In the genomic region with DNA sequence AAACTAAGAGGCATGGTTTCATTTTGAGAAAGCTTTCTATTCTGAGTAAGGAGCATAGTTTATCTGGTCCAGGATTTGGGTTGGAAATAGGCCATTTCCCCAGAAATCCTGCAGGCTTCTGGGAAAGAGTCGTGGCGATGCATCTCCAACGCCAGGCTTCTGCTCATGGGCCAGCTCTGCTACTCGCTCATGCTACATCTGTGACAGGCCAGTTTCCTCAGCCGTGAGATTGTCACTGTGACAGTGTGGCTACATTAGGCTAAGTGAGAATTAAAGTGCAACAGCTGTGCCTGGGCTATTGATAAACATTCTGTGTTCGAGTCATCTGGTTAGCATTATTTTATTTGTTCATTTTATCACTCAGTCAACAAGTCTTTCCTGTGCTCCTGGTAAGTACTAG, we compare ENCODE assay signal across 26 mouse cellular contexts.
DNase-seq lines count a peak whose midpoint lies in the region; TF ChIP-seq lines count a peak whose summit lies in the region.
"Had no signal": no experiment of that assay in that cellular context is flagged by ENCODE, and none has a peak within 500 bp of the region (broad histone marks: within the 10 kb centered on the region; RNA-seq: fewer than 3 reads in every experiment).

No protein-coding gene starts in this region.

- no peaks in the 10 kb centered on the region for H3K4me1 ChIP-seq in heart, adult 2 months (ENCODE audit: control insufficient read depth, insufficient read depth, low read length)
- H3K4me1 ChIP-seq in heart, embryonic 10.5 days: no peaks in the 10 kb centered on the region
- H3K4me1 ChIP-seq: embryonic facial prominence, embryonic 10.5 days; embryonic facial prominence, embryonic 13.5 days; forebrain, embryonic 12.5 days had no signal

- H3K27me3 ChIP-seq in heart, adult 2 months (ENCODE audit: control insufficient read depth, insufficient read depth, low read length): no peaks in the 10 kb centered on the region
- no peaks in the 10 kb centered on the region for H3K27me3 ChIP-seq in heart, embryonic 10.5 days (ENCODE audit: insufficient read depth, poor library complexity, severe bottlenecking)
- H3K27me3 ChIP-seq: CH12.LX; embryonic facial prominence, embryonic 13.5 days; forebrain, embryonic 12.5 days had no signal

- no peaks in the 10 kb centered on the region for H3K36me3 ChIP-seq in heart, adult 2 months (ENCODE audit: control insufficient read depth, insufficient read depth, low read length)
- no peaks in the 10 kb centered on the region for H3K36me3 ChIP-seq in heart, embryonic 10.5 days
- H3K36me3 ChIP-seq: embryonic facial prominence, embryonic 10.5 days; embryonic facial prominence, embryonic 13.5 days; forebrain, embryonic 12.5 days; G1E had no signal

- intact Hi-C loops in heart, adult 2 months (cut with DNase I): no loop called here
- intact Hi-C loops in heart, postnatal 14 days (cut with DNase I): no loop called here

- H3K9me3 ChIP-seq in heart, embryonic 10.5 days: no peaks in the 10 kb centered on the region
- H3K9me3 ChIP-seq: forebrain, embryonic 12.5 days; G1E had no signal

- no peak for TF ChIP-seq POLR2A in heart, adult 2 months (IDR thresholded peaks at IDR 0.05; ENCODE audit: insufficient read depth, low read depth, low read length)
- TF ChIP-seq POLR2A in brain, embryonic 14.5 days (IDR thresholded peaks at IDR 0.05; ENCODE audit: borderline replicate concordance, extremely low read depth, insufficient read depth, insufficient read length, poor library complexity, severe bottlenecking): no peak

- no peak overlapping the region for H3K27ac ChIP-seq in heart, adult 2 months
- no peak overlapping the region for H3K27ac ChIP-seq in heart, embryonic 10.5 days
- H3K27ac ChIP-seq: embryonic facial prominence, embryonic 10.5 days; embryonic facial prominence, embryonic 13.5 days; forebrain, embryonic 12.5 days; gastrocnemius, adult 2 months; hindbrain, embryonic 14.5 days; hindbrain, postnatal 0 days had no signal

- H3K9ac ChIP-seq in heart, adult 2 months (ENCODE audit: low read depth, low read length): no peak overlapping the region
- H3K9ac ChIP-seq: embryonic facial prominence, embryonic 13.5 days; forebrain, embryonic 12.5 days; forebrain, postnatal 0 days; hindbrain, embryonic 14.5 days had no signal

- no peak for TF ChIP-seq CTCF in heart, adult 2 months (IDR thresholded peaks at IDR 0.05)
- TF ChIP-seq CTCF in brain, embryonic 14.5 days (IDR thresholded peaks at IDR 0.05; ENCODE audit: borderline replicate concordance, extremely low read depth, insufficient read depth, insufficient read length): no peak

- TF ChIP-seq EP300 in heart, adult 2 months (IDR thresholded peaks at IDR 0.05; ENCODE audit: insufficient read depth, low read depth, low read length): no peak

- 63% methylated on average over 6 of the region's 6 CpGs for WGBS in heart, adult 2 months
- WGBS in heart, embryonic 10.5 days: 86% methylated on average over 6 of the region's 6 CpGs

- peak; percentile 14 to 33 for DNase-seq in cerebellum, postnatal 10 days
- no peak for DNase-seq in cerebellum, adult 11 months
- DNase-seq in heart, adult 11 months: peak; percentile 87
- DNase-seq in heart, adult 2 months: no peak
- DNase-seq in heart, postnatal 14 days: peak; percentile 3 to 9
- no peak for DNase-seq in heart, embryonic 10.5 days (ENCODE audit: low spot score)
- peak; percentile 44 for DNase-seq in brain, embryonic 14.5 days (ENCODE audit: low read depth)
- DNase-seq: adrenal gland, postnatal 10 days; adrenal gland, postnatal 36 days; cerebellum, adult 11-12 months; cerebellum, adult 9-10 months; cerebellum, postnatal 36 days; embryo, embryonic 11 days; forebrain, postnatal 0 days; gastrocnemius, adult 2 months; gastrocnemius, postnatal 14 days; heart, postnatal 4 days; kidney, adult 18-20 months had no signal

- no peak overlapping the region for H3K4me3 ChIP-seq in heart, adult 2 months
- no peak overlapping the region for H3K4me3 ChIP-seq in heart, embryonic 10.5 days
- H3K4me3 ChIP-seq: embryonic facial prominence, embryonic 10.5 days; embryonic facial prominence, embryonic 13.5 days; erythroblast, embryonic 14.5 days; forebrain, embryonic 12.5 days; gastrocnemius, adult 2 months had no signal

- no peaks in the 10 kb centered on the region for H3K79me2 ChIP-seq in heart, adult 2 months (replicated peaks; ENCODE audit: control insufficient read depth, insufficient read depth, low read length)

Comparison
In these comparisons a context has a peak if more than half of its experiments do, and no peak if none do; other contexts are left out.
1. DNase-seq: peak in cerebellum, postnatal 10 days (2 of 2), heart, adult 11 months (single experiment), heart, postnatal 14 days (2 of 2) and brain, embryonic 14.5 days (single experiment); none in cerebellum, adult 11 months (single experiment), heart, adult 2 months (0 of 2) and heart, embryonic 10.5 days (single experiment).